In genomic region chr5:36948831-36949230, GRCm38 (mm10) we compare ENCODE assay signal across 8 mouse cellular contexts. TPM values are rescaled to one million over a fixed set of nuclear protein-coding genes. Genes with fewer than 3 reads are reported as not detected.
DNase-seq lines count a peak whose midpoint lies in the region; ATAC-seq and TF ChIP-seq lines count a peak whose summit lies in the region.

No protein-coding gene starts in this region.

- no peak for TF ChIP-seq CTCF in G1E (IDR thresholded peaks at IDR 0.05; ENCODE audit: low read depth, low read length)

- no peak overlapping the region for H3K4me3 ChIP-seq in G1E (ENCODE audit: low read depth, low read length)
- no peak overlapping the region for H3K4me3 ChIP-seq in embryonic facial prominence, embryonic 11.5 days (ENCODE audit: low read depth, low read length)
- H3K4me3 ChIP-seq in midbrain, embryonic 10.5 days, result no peak overlapping the region

- no peak overlapping the region for H3K27ac ChIP-seq in embryonic facial prominence, embryonic 11.5 days (replicated peaks; ENCODE audit: low read depth, low read length)
- H3K27ac ChIP-seq in midbrain, embryonic 10.5 days (replicated peaks), result no peak overlapping the region

- no peak overlapping the region for H3K9ac ChIP-seq in embryonic facial prominence, embryonic 11.5 days (replicated peaks; ENCODE audit: low read length)

- no peaks in the 10 kb centered on the region for H3K4me1 ChIP-seq in G1E (ENCODE audit: insufficient read depth, low read depth, low read length)
- no peaks in the 10 kb centered on the region for H3K4me1 ChIP-seq in embryonic facial prominence, embryonic 11.5 days (ENCODE audit: control insufficient read depth, insufficient read depth, low read length)
- H3K4me1 ChIP-seq in midbrain, embryonic 10.5 days, result peaks cover 24% of the 10 kb centered on the region

- H3K9me3 ChIP-seq in G1E (replicated peaks), result peaks cover 17% of the 10 kb centered on the region
- H3K9me3 ChIP-seq in embryonic facial prominence, embryonic 11.5 days (replicated peaks; ENCODE audit: control insufficient read depth, low read length), result no peaks in the 10 kb centered on the region
- H3K9me3 ChIP-seq in midbrain, embryonic 10.5 days (replicated peaks), result no peaks in the 10 kb centered on the region

- 15% methylated on average over 3 of the region's 3 CpGs for WGBS in embryonic facial prominence, embryonic 11.5 days
- WGBS in midbrain, embryonic 10.5 days, result 19% methylated on average over 3 of the region's 3 CpGs

- peak; percentile 11 for DNase-seq in G1E (ENCODE audit: low spot score)
- peak; percentile 87 for DNase-seq in adrenal gland, postnatal 14 days
- peak; percentile 81 for DNase-seq in embryonic facial prominence, embryonic 11.5 days (ENCODE audit: low spot score)
- DNase-seq in heart, postnatal 4 days, result peak; percentile 84
- peak; percentile 68 for DNase-seq in left cerebral cortex, adult 11 months (ENCODE audit: low spot score)
- peak; percentile 77 for DNase-seq in midbrain, embryonic 10.5 days (ENCODE audit: low spot score)
- peak; percentile 25 for DNase-seq in skeletal muscle tissue, adult 2 months (ENCODE audit: low read depth, low spot score)
- DNase-seq in urinary bladder, postnatal 4 days (ENCODE audit: low spot score in 2 of 2), result peak; percentile 44 to 79

- H3K36me3 ChIP-seq in G1E (replicated peaks), result no peaks in the 10 kb centered on the region
- no peaks in the 10 kb centered on the region for H3K36me3 ChIP-seq in embryonic facial prominence, embryonic 11.5 days (replicated peaks; ENCODE audit: control insufficient read depth, insufficient read depth, low read depth, low read length)
- H3K36me3 ChIP-seq in midbrain, embryonic 10.5 days, result no peaks in the 10 kb centered on the region

- ATAC-seq in G1E (ENCODE audit: extremely low read depth, insufficient number of reproducible peaks, low FRiP score, poor library complexity, severe bottlenecking), result no peak; the same call in 1 of the 2 replicates
- 0 out of 2 replicates have a peak, but pooled peaks have one; percentile 16 for ATAC-seq in embryonic facial prominence, embryonic 11.5 days (replicated peaks; ENCODE audit: insufficient number of reproducible peaks, low FRiP score, low TSS enrichment, low read depth)

- H3K27me3 ChIP-seq in G1E (ENCODE audit: insufficient read depth, low read length), result peaks cover 3% of the 10 kb centered on the region; the same call in 1 of the 2 replicates
- no peaks in the 10 kb centered on the region for H3K27me3 ChIP-seq in embryonic facial prominence, embryonic 11.5 days (ENCODE audit: control insufficient read depth, insufficient read depth, low read length)
- H3K27me3 ChIP-seq in midbrain, embryonic 10.5 days (ENCODE audit: low read depth, poor library complexity, severe bottlenecking), result peaks cover 4% of the 10 kb centered on the region

- H3K4me2 ChIP-seq in embryonic facial prominence, embryonic 11.5 days (ENCODE audit: low read depth, low read length), result no peak overlapping the region

RNA-seq across cellular contexts. Expression of gene Wfs1, which starts 40.2 kb away (rescaled TPM):
- total RNA-seq in G1E (2014; fragmentation: Nextera tagmentation), result not detected in 2 replicates
- total RNA-seq in G1E (2017), result 0.05 TPM in 1 of 2 replicates, not detected in the other
- polyA plus RNA-seq in G1E (2012), result 0.02 TPM in 1 of 2 replicates, not detected in the other
- 23.7 and 24.3 TPM in 2 replicates for total RNA-seq in adrenal gland, postnatal 14 days (2021)
- polyA plus RNA-seq in embryonic facial prominence, embryonic 11.5 days (2014; fragmentation: Nextera tagmentation; extraction: Ambion mirVana), result 5.9 and 6.4 TPM in 2 replicates
- total RNA-seq in heart, postnatal 4 days (2021), result 10 to 100 TPM; 26.3 to 27.7 TPM
- 8.9 and 9.9 TPM in 2 replicates for polyA plus RNA-seq in midbrain, embryonic 10.5 days (2016; fragmentation: Nextera tagmentation; extraction: Ambion mirVana)

Comparison
In these comparisons a context has a peak if more than half of its experiments do, and no peak if none do; other contexts are left out.
1. DNase-seq: peak in every context shown above with its lines; median percentile 87 in adrenal gland, postnatal 14 days; 84 in heart, postnatal 4 days; 81 in embryonic facial prominence, embryonic 11.5 days; 77 in midbrain, embryonic 10.5 days; 68 in left cerebral cortex, adult 11 months; 62 in urinary bladder, postnatal 4 days; 25 in skeletal muscle tissue, adult 2 months; 11 in G1E.
2. RNA of gene Wfs1, which starts 40.2 kb away (total RNA-seq): 26.3 to 27.7 TPM in heart, postnatal 4 days and 23.7 to 24.3 TPM in adrenal gland, postnatal 14 days; 0.05 TPM in G1E; every median in the first group is over 10 times any median in the second.